Mouse (Mus musculus) small intestine, adult 2 months (tissue): Measurements from ENCODE around the gene Actr1b. TPM values are rescaled to one million over a fixed set of nuclear protein-coding genes. Genes with fewer than 3 reads are reported as not detected.

ENCODE experiments used
- H3K27ac ChIP-seq: fragments of 200-500 bp; 2 replicates; pipeline ENCODE4 v1.5.1; 2012; ENCODE audit warnings: low read depth, low read length, control low read depth, inconsistent platforms; ENCODE audit not compliant: insufficient read depth
- H3K27me3 ChIP-seq: fragments of 200-500 bp; 2 replicates; pipeline ENCODE4 v1.6.1; 2012; ENCODE audit warnings: mild to moderate bottlenecking, moderate library complexity, low read length, inconsistent platforms; ENCODE audit not compliant: control insufficient read depth, insufficient read depth
- H3K36me3 ChIP-seq: fragments of 200-500 bp; 2 replicates; pipeline ENCODE4 v1.6.1; 2012; ENCODE audit warnings: mild to moderate bottlenecking, low read length, control low read depth, inconsistent platforms; ENCODE audit not compliant: control insufficient read depth, insufficient read depth
- H3K4me1 ChIP-seq: fragments of 200-500 bp; 2 replicates; pipeline ENCODE4 v1.6.1; 2012; ENCODE audit warnings: low read length, inconsistent platforms, mixed read lengths; ENCODE audit not compliant: control insufficient read depth, insufficient read depth, insufficient read length
- H3K4me3 ChIP-seq: fragments of 200-500 bp; 2 replicates; pipeline ENCODE4 v1.5.1; 2012; ENCODE audit warnings: low read depth, mild to moderate bottlenecking, control low read depth, inconsistent platforms, low read length, moderate library complexity
- CTCF ChIP-seq: fragments of 200-500 bp; IDR thresholded peaks from 2 replicates; pipeline ENCODE4 v1.5.1; 2012; ENCODE audit warnings: low read depth, mild to moderate bottlenecking, control low read depth, inconsistent platforms, low read length, moderate library complexity, mixed read lengths; ENCODE audit not compliant: insufficient replicate concordance, insufficient read length; ENCODE audit errors: extremely low read depth
- POLR2A ChIP-seq: fragments of 200-500 bp; IDR thresholded peaks from 2 replicates; pipeline ENCODE4 v1.6.1; 2012; ENCODE audit warnings: low read depth, mild to moderate bottlenecking, control low read depth, inconsistent platforms, low read length, moderate library complexity
- WGBS: fragments of 180-500 bp; shearing (Covaris S2); methylation state at CpG from one replicate; pipeline ENCODE4 v1.1.7; 2018; 5-methylcytosine and 5-hydroxymethylcytosine counted together
- polyA plus RNA-seq: library from polyadenylated mRNA; depleted of rRNA; stranded (reverse); fragments of >200 nt; gene quantifications from 2 replicates; pipeline ENCODE4 v1.2.3, GENCODE M21; 2012; rRNA removed

Actr1b gene
- polyA plus RNA-seq, 1 experiment, result 81.6 TPM

GRCm38 (mm10) chr1:36665934-36666333 is 48.3 kb downstream of the Actr1b start:
- 62% methylated on average over 4 of the region's 4 CpGs for WGBS
- TF ChIP-seq CTCF (no peak), POLR2A (no peak)
- Histone ChIP-seq H3K4me1 (no peaks in the 10 kb centered on the region), H3K36me3 (no peaks in the 10 kb centered on the region), H3K4me3 (no peak overlapping the region), H3K27me3 (no peaks in the 10 kb centered on the region), H3K27ac (no peak overlapping the region)

- no peaks in the 10 kb centered on the region for H3K4me1 ChIP-seq
- H3K27me3 ChIP-seq, result no peaks in the 10 kb centered on the region
- WGBS, result 91% methylated on average over 11 of the region's 11 CpGs
- no peaks in the 10 kb centered on the region for H3K36me3 ChIP-seq
- H3K27ac ChIP-seq, result no peak overlapping the region
- no peak for TF ChIP-seq POLR2A
- TF ChIP-seq CTCF, result no peak
- H3K4me3 ChIP-seq, result no peak overlapping the region
These were observed 49.0 kb downstream of the Actr1b start for GRCm38 (mm10) chr1:36665165-36665723.

GRCm38 (mm10) chr1:36664457-36664856 is 49.8 kb downstream of the Actr1b start:
- Histone ChIP-seq H3K27ac (no peak overlapping the region), H3K4me3 (no peak overlapping the region), H3K4me1 (no peaks in the 10 kb centered on the region), H3K36me3 (no peaks in the 10 kb centered on the region), H3K27me3 (no peaks in the 10 kb centered on the region)
- TF ChIP-seq POLR2A, result no peak
- no peak for TF ChIP-seq CTCF
- WGBS, result 23% methylated on average over 4 of the region's 4 CpGs

- Histone ChIP-seq H3K27ac (no peak overlapping the region), H3K36me3 (no peaks in the 10 kb centered on the region), H3K4me1 (peaks cover 17% of the 10 kb centered on the region; the same call in 1 of the 2 replicates), H3K27me3 (no peaks in the 10 kb centered on the region), H3K4me3 (no peak overlapping the region)
- WGBS, result 65% methylated on average over 7 of the region's 7 CpGs
- TF ChIP-seq CTCF (no peak), POLR2A (no peak)
These were observed 55.4 kb downstream of the Actr1b start for GRCm38 (mm10) chr1:36658621-36659399.

- Histone ChIP-seq H3K36me3 (no peaks in the 10 kb centered on the region), H3K4me3 (no peak overlapping the region), H3K27me3 (no peaks in the 10 kb centered on the region), H3K4me1 (peaks cover 17% of the 10 kb centered on the region; the same call in 1 of the 2 replicates), H3K27ac (no peak overlapping the region)
- TF ChIP-seq POLR2A (no peak), CTCF (no peak)
- 74% methylated on average over 4 of the region's 4 CpGs for WGBS
These were observed 56.4 kb downstream of the Actr1b start for GRCm38 (mm10) chr1:36657658-36658415.

GRCm38 (mm10) chr1:36656233-36656632 is 58.0 kb downstream of the Actr1b start:
- Histone ChIP-seq H3K27me3 (no peaks in the 10 kb centered on the region), H3K4me3 (no peak overlapping the region), H3K27ac (no peak overlapping the region), H3K36me3 (no peaks in the 10 kb centered on the region), H3K4me1 (peaks cover 17% of the 10 kb centered on the region; the same call in 1 of the 2 replicates)
- no peak for TF ChIP-seq POLR2A
- TF ChIP-seq CTCF, result no peak
- WGBS, result 60% methylated on average over 3 of the region's 3 CpGs

- Histone ChIP-seq H3K27ac (no peak overlapping the region), H3K36me3 (no peaks in the 10 kb centered on the region), H3K27me3 (no peaks in the 10 kb centered on the region), H3K4me1 (peaks cover 17% of the 10 kb centered on the region; the same call in 1 of the 2 replicates), H3K4me3 (no peak overlapping the region)
- no peak for TF ChIP-seq CTCF
- TF ChIP-seq POLR2A, result no peak
- 83% methylated on average over 5 of the region's 5 CpGs for WGBS
These were observed 59.2 kb downstream of the Actr1b start for GRCm38 (mm10) chr1:36655039-36655438.

Other genes starting within 250 kb of the Actr1b start
- 29.1 and 107 TPM in 2 replicates for gene Cnnm4, start 242.8 kb downstream of the Actr1b start, polyA plus RNA-seq
- gene Cnnm3, start 202.6 kb downstream of the Actr1b start, polyA plus RNA-seq, result 7.1 and 13.0 TPM in 2 replicates
- gene Ankrd23, start 177.5 kb downstream of the Actr1b start, polyA plus RNA-seq, result 5.2 and 5.8 TPM in 2 replicates
- gene Gm42417, start 175.0 kb downstream of the Actr1b start, polyA plus RNA-seq, result not detected in 2 replicates
- gene Ankrd39, start 167.0 kb downstream of the Actr1b start, polyA plus RNA-seq, result 10.3 and 13.5 TPM in 2 replicates
- 3.4 and 6.0 TPM in 2 replicates for gene Sema4c, start 156.1 kb downstream of the Actr1b start, polyA plus RNA-seq
- gene Fam178b, start 31.2 kb downstream of the Actr1b start, polyA plus RNA-seq, result 0.29 TPM in 1 of 2 replicates, not detected in the other
- 1,137 and 1,468 TPM in 2 replicates for gene Cox5b, start 23.0 kb downstream of the Actr1b start, polyA plus RNA-seq
- gene 4933424G06Rik, start 4.3 kb downstream of the Actr1b start, polyA plus RNA-seq, result not detected in 2 replicates
- 7.1 and 13.1 TPM in 2 replicates for gene Zap70, start 47.4 kb upstream of the Actr1b start, polyA plus RNA-seq
- gene Tmem131, start 229.2 kb upstream of the Actr1b start, polyA plus RNA-seq, result 12.8 and 39.6 TPM in 2 replicates